Mouse (Mus musculus): Measurements from ENCODE around the gene Cd320.

Cd320 gene

DNA sequence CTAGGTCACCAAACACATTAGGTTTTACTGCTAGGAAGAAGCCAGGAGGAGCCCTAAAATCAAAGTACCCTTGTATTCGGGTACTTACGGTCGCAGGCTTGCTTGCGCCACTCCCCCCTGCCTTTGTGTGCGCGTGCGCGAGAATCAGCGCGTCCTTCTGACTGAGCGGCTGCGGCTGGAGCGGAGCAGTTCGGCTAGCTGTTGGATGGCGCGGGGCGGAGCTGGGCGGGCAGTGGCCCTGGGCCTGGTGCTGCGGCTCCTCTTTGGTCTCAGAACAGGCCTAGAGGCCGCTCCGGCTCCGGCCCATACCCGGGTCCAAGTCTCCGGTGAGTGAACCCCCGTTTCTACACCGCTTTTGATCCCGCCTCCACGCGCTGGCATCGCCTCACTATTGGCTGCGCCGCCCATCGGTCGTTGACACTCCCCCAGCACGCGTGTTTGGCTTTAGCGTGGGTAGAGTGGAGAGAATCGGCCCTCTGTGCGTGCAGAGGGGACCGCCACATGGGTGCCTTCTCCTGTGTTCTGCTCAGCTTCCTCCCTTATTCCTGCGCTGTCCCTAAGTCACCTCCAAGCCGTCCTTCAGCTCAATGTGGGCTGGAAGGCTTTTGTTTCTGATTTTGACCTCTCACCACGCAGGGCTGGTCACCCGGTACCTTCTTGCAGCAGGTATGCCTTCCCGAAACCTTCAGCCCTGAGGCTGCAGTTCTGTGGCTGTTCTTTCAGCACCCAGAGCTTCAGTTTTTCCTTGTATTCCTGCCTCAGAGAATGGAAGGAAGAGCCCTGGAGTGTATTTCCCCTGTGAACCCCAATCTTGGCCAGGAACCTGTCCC, at the start of gene Cd320:
Gene Cd320 (plus strand): TSS at position 126 of the 830 bp plus-strand sequence.
- peak; percentile 93 for DNase-seq (ENCODE audit: low read depth, low spot score)

DNA sequence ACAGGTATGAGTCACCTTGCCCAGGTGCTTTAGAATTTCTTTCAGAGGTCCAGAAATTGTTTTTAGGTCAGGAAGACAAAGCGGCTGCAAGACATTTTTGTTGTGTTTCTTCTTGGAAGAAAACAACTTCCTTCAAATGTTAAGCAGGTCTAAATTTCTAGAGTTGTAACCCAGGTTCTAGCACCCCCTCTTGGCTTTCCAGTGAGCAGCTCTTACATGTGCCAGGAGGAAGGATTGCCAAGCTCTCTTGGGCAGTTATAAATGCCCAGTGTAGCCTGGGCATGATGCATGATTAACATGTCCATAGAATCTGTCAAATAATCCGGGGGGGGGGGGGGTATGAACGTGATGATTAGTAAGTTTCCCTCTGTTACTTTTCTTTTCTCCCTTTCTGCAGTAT, 44.6 kb upstream of the Cd320 start:
- no peak for DNase-seq (ENCODE audit: low read depth, low spot score)

DNA sequence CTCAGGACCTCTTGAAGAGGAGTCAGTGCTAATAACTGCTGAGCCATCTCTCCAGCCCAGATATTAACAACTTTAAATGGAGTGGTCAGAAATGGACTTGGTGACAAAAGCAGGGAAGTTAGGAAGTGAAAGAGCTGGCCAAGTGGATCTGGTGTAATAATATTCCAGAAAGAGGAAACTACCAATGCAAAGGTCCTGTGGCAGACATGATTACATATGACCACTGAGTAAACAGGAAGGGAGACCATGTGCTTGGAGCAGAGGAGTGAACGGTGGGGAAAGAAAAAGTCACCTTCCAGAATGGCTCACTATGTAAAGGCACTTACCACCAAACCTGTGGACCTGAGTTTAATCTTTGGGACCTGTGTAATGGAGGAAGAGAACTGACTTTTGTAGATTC, 43.6 kb upstream of the Cd320 start:
- DNase-seq (ENCODE audit: low read depth, low spot score) = no peak

- peak; percentile 64 for DNase-seq (ENCODE audit: low read depth, low spot score)
These were observed 40.7 kb upstream of the Cd320 start for GRCm38 (mm10) chr17:33802221-33802620.

GRCm38 (mm10) chr17:33804205-33804604, 38.7 kb upstream of the Cd320 start:
- DNase-seq (ENCODE audit: low read depth, low spot score) = peak; percentile 82

GRCm38 (mm10) chr17:33804745-33805144, 38.1 kb upstream of the Cd320 start:
- DNase-seq (ENCODE audit: low read depth, low spot score) = no peak

GRCm38 (mm10) chr17:33807181-33807888, 35.6 kb upstream of the Cd320 start:
- peak; percentile 94 for DNase-seq (ENCODE audit: low read depth, low spot score)

- DNase-seq (ENCODE audit: low read depth, low spot score) = no peak
These were observed 34.7 kb upstream of the Cd320 start for GRCm38 (mm10) chr17:33808192-33808591.

DNA sequence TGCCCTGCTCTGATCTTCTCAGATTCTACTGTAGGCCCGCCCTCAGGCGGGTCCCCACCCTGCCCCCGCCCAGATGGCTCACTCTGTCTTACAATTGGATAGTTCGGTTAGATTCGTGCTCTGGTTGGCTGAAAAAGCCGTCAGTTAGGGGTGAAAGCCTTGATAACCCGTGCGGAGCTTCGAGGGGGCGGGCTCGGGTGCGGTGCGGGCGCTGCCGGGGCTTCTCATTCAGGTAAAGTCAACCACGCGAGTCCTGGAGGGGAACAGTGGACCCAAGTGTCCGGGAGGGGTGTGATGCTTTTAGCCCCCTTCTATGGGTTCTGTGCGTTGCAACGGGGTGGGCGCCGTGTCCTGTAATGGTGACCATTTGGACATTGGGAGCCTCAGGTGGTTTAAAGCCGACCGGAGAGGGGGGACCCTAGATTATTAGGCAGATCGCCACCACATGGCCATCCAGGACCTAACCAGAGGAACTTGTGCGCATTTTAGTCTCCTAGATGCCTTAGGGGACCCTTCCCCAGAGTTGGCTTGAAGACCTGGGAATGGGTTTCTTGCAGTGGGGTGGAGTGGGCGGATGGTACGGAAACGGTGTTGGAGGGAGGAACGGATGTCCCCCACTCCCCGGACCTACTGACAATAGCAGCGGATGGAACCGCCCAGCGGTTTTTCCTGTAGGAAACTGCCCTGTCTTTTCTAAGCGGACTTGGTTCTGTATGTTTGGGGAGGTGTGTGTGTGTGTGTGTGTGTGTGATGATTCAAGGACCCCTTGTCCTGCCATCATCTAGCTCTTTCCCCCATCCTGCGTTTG, 32.4 kb upstream of the Cd320 start, which contains the start of gene Kank3:
Gene Kank3 (plus strand): TSS at position 186 of the 808 bp plus-strand sequence.
- DNase-seq (ENCODE audit: low read depth, low spot score) = peak; percentile 98

DNA sequence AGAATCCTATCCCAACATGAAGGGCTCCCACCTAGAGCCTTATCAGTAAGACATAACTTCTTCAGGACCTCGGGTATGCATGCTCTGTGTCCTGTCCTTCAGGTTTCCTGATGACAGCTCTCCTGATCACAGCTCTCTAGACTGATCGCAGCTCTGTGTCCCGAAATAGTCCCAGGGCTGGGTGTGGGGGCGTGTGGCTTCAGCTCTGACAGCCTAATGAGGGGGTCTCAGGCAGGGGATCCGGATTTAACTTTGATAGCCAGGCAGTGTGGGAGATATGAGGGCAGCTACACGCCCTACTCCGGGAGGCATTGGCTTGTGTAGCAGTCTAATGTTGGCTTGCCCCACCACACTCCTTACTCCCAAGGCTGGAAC, 31.8 kb upstream of the Cd320 start:
- no peak for DNase-seq (ENCODE audit: low read depth, low spot score)

DNA sequence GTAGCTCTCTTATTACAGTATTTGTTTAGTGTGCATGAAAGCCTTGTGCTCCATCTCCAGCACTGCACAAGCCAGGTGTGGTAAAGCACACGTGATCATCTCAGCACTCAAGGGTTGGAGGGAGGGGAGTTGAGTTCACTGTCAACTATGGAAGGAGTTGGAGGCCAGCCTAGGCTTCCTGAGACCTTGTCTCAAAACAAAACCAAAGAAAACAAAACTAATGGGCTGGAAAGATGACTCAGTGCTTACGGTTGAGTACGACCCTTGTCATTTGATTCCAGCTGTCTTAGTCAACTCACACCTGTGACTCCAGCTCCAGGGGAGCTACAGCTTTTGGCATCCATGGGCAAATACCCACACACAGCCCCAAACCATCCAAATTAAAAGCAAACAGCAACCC, 30.4 kb upstream of the Cd320 start:
- no peak for DNase-seq (ENCODE audit: low read depth, low spot score)

- DNase-seq (ENCODE audit: low read depth, low spot score) = no peak
These were observed 29.9 kb upstream of the Cd320 start for GRCm38 (mm10) chr17:33812990-33813389.

DNA sequence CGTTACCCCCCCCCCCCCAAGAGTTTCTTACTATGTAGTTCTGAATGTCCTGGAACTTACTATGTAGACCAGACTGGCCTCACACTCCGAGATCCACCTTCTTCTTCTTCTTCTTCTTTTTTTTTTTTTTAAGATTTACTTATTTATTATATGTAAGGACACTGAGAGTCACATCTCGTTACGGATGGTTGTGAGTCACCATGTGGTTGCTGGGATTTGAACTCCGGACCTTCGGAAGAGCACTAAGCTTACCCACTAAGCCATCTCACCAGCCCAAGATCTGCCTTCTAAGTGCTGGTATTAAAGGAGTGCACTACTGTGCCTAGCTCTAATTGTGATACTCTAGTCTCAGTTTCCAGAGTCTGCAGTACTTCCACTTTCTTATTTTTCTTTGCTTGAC, 27.5 kb upstream of the Cd320 start:
- DNase-seq (ENCODE audit: low read depth, low spot score) = no peak

GRCm38 (mm10) chr17:33816612-33817011, 26.3 kb upstream of the Cd320 start:
- no peak for DNase-seq (ENCODE audit: low read depth, low spot score)

GRCm38 (mm10) chr17:33817184-33817968, 25.5 kb upstream of the Cd320 start:
- peak; percentile 96 for DNase-seq (ENCODE audit: low read depth, low spot score)

DNA sequence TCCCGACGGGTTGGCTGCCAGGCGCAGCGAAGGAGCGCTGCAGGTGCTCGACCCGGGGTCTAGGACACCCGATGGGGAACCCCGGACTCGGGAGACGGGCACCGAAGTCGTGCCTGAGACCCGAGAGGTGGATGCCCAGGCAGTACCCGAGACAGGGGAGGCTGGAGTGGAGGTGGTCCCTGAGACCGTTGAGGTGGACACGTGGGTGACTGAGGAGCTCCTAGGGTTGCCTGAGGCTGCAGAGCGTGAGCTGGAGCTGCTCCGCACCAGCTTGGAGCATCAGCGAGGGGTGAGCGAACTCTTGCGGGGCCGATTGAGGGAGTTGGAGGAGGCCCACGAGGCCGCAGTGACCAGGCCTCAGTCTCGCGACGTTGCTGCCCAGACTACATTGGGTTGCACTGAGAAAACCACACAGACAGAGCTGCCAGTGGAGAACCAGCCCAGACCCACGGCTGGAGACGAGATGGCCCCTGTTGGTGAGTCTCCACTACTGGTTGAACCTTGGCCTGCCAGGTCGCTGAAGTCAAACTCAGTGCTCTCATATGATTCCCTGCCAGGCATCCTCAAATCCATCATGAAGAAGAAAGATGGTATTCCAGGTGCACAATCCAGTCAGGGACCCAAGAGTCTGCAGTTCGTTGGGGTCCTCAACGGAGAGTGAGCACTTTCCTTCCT, 24.8 kb upstream of the Cd320 start:
- peak; percentile 45 for DNase-seq (ENCODE audit: low read depth, low spot score)

- peak; percentile 60 for DNase-seq (ENCODE audit: low read depth, low spot score)
These were observed 20.4 kb upstream of the Cd320 start for GRCm38 (mm10) chr17:33822436-33822959.

- DNase-seq (ENCODE audit: low read depth, low spot score) = peak; percentile 30
These were observed 19.7 kb upstream of the Cd320 start for GRCm38 (mm10) chr17:33823171-33823570.

DNA sequence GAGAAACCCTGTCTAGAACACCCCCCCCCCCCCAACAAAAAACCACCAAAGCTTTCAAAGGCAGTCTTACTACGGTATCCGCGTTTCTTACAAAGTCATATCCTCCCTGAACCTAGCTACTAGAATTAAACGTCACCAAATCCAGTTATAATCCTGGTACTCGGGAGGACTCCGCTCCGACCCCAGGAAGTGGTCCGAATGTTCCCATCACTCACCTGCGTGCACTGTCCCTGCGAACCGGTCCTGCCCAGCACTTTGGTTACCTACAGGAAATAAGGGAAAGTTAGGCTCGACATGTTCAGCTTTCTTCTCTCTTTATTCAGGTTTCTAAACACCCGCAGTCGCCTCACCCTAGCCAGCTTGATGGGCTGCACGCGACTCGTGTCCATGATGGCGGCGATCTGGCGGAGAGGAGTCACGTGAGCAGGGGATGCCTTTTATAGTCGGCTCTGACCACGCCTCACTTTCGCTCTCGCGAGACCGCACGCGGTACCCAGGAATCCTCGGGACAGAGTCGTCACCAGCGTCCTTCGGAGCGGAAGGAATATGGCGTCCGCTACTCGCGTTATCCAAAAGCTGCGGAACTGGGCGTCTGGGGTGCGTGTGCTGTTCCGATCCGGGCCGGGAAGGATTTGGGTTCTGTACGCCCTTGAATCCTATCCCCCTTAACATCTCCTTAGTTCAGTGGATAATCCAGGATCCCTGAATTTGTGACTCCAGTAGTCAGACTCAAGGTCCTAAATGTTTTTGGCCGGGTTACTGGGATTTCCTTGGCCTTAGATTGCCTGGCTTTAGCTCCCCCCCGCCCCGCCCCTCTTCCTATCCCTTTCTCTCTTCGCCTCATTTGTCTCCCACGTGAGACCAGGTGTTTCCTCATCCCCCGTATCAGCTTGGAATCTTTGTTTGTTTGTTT, 18.6 kb upstream of the Cd320 start, which contains the start of the genes Rps28 and Ndufa7:
Gene Rps28 (minus strand): TSS at position 479 of the 913 bp plus-strand sequence.
Gene Ndufa7 (plus strand): TSS at position 489 of the 913 bp plus-strand sequence.
- peak; percentile 98 for DNase-seq (ENCODE audit: low read depth, low spot score)

Data from ES-CJ7 (cell line).